Mouse (Mus musculus) stomach, embryonic 15.5 days (tissue): Measurements from ENCODE around the gene Col5a3. TPM values are rescaled to one million over a fixed set of nuclear protein-coding genes. Genes with fewer than 3 reads are reported as not detected.

Experiments
- ATAC-seq: fragments of 200-750 bp; cut with Nextera tagmentation; 2 replicates; pipeline ENCODE4 v1.8.0; 2017; ENCODE audit warnings: low read depth, moderate number of reproducible peaks, moderate TSS enrichment; ENCODE audit not compliant: insufficient read depth, low FRiP score
- H3K27ac ChIP-seq: fragments of 300-500 bp; sonication (generic); 2 replicates; pipeline ENCODE4 v1.5.1; 2015; ENCODE audit warnings: mild to moderate bottlenecking, inconsistent platforms
- H3K27me3 ChIP-seq: fragments of 300-500 bp; sonication (generic); replicated peaks from 2 replicates; pipeline ENCODE4 v1.6.1; 2015; ENCODE audit warnings: inconsistent platforms
- H3K36me3 ChIP-seq: fragments of 300-500 bp; sonication (generic); 2 replicates; pipeline ENCODE4 v1.6.1; 2015; ENCODE audit warnings: inconsistent platforms
- H3K4me1 ChIP-seq: fragments of 300-500 bp; sonication (generic); 2 replicates; pipeline ENCODE4 v1.6.1; 2015; ENCODE audit warnings: inconsistent platforms
- H3K4me2 ChIP-seq: fragments of 300-500 bp; sonication (generic); 2 replicates; pipeline ENCODE4 v1.6.1; 2015; ENCODE audit warnings: mild to moderate bottlenecking, inconsistent platforms
- H3K4me3 ChIP-seq: fragments of 300-500 bp; sonication (generic); replicated peaks from 2 replicates; pipeline ENCODE4 v1.5.1; 2015; ENCODE audit warnings: inconsistent platforms
- H3K9ac ChIP-seq: fragments of 300-500 bp; sonication (generic); 2 replicates; pipeline ENCODE4 v1.6.1; 2015; ENCODE audit warnings: inconsistent platforms
- H3K9me3 ChIP-seq: fragments of 300-500 bp; sonication (generic); 2 replicates; pipeline ENCODE4 v1.6.1; 2016; ENCODE audit warnings: inconsistent platforms
- WGBS: fragments of 180-500 bp; shearing (Covaris S2); methylation state at CpG from one replicate; pipeline ENCODE4 v1.1.7; 2015; 5-methylcytosine and 5-hydroxymethylcytosine counted together
- polyA plus RNA-seq: library from polyadenylated mRNA; unstranded; fragments of >200 nt; fragmentation: Nextera tagmentation; extraction: Ambion mirVana; gene quantifications from 2 replicates; pipeline ENCODE4 v1.2.1, GENCODE M21; 2015

Col5a3 gene
- polyA plus RNA-seq, 1 experiment from 2014 or later = 3.5 TPM

DNA sequence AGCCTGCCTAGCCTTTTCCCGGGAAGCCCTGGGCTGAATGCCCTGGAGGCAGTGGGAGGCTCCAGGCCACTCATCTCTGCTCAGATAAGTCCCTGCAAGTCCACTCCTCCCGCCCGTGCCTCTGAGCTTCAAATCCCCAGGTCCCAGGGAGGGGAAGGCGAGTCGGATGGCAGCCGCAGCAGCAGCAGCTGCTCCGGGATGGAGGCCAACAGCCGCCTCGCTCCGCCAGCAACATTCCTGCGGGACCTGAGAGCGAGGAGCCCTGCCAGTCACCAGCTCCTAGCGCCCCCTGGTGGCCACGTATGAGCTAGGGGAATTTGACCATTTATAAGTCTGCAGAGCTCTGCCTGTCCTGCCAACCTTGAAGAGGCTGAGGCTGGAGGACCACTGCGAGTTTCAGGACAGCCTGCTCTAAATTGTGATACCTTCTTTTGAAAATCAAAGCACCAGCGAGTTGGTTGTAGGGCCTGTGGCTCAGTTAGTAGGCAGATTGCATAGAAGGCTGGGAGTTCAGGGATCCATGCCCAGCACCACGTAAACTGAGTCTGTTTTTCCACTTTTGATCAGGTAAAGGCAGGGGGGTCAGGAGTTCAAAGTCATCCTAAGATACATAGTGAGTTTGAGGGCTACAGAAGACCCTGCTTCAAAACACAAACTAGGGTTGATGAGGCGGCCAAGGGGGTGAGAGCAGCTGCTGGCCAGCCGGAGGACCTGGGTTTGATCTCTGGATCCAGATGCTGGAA is 16.2 kb upstream of the Col5a3 start:
- ATAC-seq = peak; percentile 88
- no peak overlapping the region for H3K9ac ChIP-seq
- H3K36me3 ChIP-seq = no peaks in the 10 kb centered on the region
- peaks cover 6% of the 10 kb centered on the region; the same call in 1 of the 2 replicates for H3K4me1 ChIP-seq
- no peak overlapping the region for H3K4me3 ChIP-seq
- no peak overlapping the region for H3K27ac ChIP-seq
- 15% methylated on average over 19 of the region's 19 CpGs for WGBS
- H3K4me2 ChIP-seq = peak overlapping the region; percentile 32
- H3K9me3 ChIP-seq = no peaks in the 10 kb centered on the region
- peaks cover 5% of the 10 kb centered on the region; the same call in 1 of the 2 replicates for H3K27me3 ChIP-seq

- no peak overlapping the region for H3K9ac ChIP-seq
- ATAC-seq = no peak
Observed at GRCm38 (mm10) chr9:20828127-20828526, 13.3 kb upstream of the Col5a3 start.

DNA sequence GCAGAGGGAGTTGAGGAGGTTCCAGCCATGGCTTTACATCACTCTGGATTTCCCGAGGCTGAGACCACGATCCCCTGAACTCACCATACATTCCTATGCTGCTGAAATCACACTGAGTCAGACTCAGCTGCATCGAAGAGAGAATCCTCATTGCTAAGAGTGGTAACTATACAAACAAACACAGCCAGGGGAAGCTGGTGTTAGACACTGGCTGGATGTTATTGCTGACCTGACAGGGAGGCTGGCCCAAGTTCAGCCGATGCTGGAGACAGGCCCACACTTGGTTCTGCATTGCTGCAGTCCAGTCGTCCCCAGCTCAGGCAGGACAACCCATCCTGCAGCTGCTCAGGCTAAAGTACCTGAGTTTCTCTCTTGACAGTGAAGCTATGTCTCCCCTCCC is 10.9 kb upstream of the Col5a3 start:
- Histone ChIP-seq H3K4me2 (no peak overlapping the region), H3K27ac (no peak overlapping the region), H3K4me1 (peaks cover 5% of the 10 kb centered on the region; the same call in 1 of the 2 replicates), H3K27me3 (no peaks in the 10 kb centered on the region), H3K4me3 (no peak overlapping the region), H3K9ac (no peak overlapping the region), H3K9me3 (no peaks in the 10 kb centered on the region), H3K36me3 (no peaks in the 10 kb centered on the region)
- no peak for ATAC-seq
- 40% methylated on average over 5 of the region's 5 CpGs for WGBS

More at GRCm38 (mm10) chr9:20828127-20828526, 13.3 kb upstream of the Col5a3 start:
- no peak overlapping the region for H3K27ac ChIP-seq
- H3K27me3 ChIP-seq = peaks cover under 1% of the 10 kb centered on the region; the same call in 1 of the 2 replicates
- no peaks in the 10 kb centered on the region for H3K36me3 ChIP-seq
- no peaks in the 10 kb centered on the region for H3K9me3 ChIP-seq
- peaks cover 6% of the 10 kb centered on the region; the same call in 1 of the 2 replicates for H3K4me1 ChIP-seq
- no peak overlapping the region for H3K4me2 ChIP-seq
- no peak overlapping the region for H3K4me3 ChIP-seq
- 97% methylated on average over 1 of the region's 1 CpGs for WGBS

DNA sequence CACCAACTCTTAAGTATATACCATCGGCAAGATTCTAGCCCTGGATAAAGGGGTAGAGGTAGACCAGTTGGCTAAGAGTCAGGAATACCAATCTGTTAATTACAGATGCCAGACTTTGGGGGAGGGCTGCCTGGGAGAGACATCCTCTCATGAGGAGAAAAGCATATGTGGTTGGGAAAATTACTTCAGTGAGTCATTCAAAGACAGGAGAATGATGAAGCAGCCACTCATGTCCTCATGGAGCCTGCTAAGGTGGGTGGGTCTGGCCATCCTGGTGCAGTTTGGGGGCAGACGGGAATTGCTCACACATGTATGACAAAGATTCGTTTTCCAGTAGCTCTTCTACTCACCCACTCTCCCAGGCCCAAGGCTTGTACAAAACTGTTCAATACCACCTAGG is 8.0 kb upstream of the Col5a3 start:
- ATAC-seq = no peak
- no peak overlapping the region for H3K4me3 ChIP-seq
- no peaks in the 10 kb centered on the region for H3K36me3 ChIP-seq
- H3K9me3 ChIP-seq = no peaks in the 10 kb centered on the region
- no peak overlapping the region for H3K4me2 ChIP-seq
- WGBS = 88% methylated on average over 3 of the region's 3 CpGs
- no peak overlapping the region for H3K27ac ChIP-seq
- no peak overlapping the region for H3K9ac ChIP-seq
- H3K27me3 ChIP-seq = no peaks in the 10 kb centered on the region
- H3K4me1 ChIP-seq = no peaks in the 10 kb centered on the region

GRCm38 (mm10) chr9:20820001-20820400 is 5.1 kb upstream of the Col5a3 start:
- Histone ChIP-seq H3K27ac (no peak overlapping the region), H3K4me3 (no peak overlapping the region), H3K27me3 (0 out of 2 replicates have a peak, but pooled peaks cover 2% of the 10 kb centered on the region), H3K9me3 (no peaks in the 10 kb centered on the region), H3K36me3 (no peaks in the 10 kb centered on the region), H3K9ac (no peak overlapping the region), H3K4me1 (peaks cover 2% of the 10 kb centered on the region), H3K4me2 (no peak overlapping the region)
- 74% methylated on average over 5 of the region's 5 CpGs for WGBS
- no peak for ATAC-seq

GRCm38 (mm10) chr9:20818236-20818635 is 3.4 kb upstream of the Col5a3 start, which contains the start of gene Rdh8:
Rdh8 (plus strand) TSS chr9:20818503.
- no peak within 1 kb of the TSS for H3K4me3 ChIP-seq
- H3K36me3 ChIP-seq = no peaks in the 10 kb centered on the region
- no peak within 1 kb of the TSS for H3K27ac ChIP-seq
- 76% methylated on average over 6 of the region's 6 CpGs for WGBS
- H3K4me1 ChIP-seq = peaks cover 11% of the 10 kb centered on the region
- no peak within 1 kb of the TSS for H3K9ac ChIP-seq
- no peak for ATAC-seq
- no peak within 1 kb of the TSS for H3K4me2 ChIP-seq
- 0 out of 2 replicates have a peak, but pooled peaks cover 8% of the 10 kb centered on the region for H3K27me3 ChIP-seq
- H3K9me3 ChIP-seq = no peaks in the 10 kb centered on the region

DNA sequence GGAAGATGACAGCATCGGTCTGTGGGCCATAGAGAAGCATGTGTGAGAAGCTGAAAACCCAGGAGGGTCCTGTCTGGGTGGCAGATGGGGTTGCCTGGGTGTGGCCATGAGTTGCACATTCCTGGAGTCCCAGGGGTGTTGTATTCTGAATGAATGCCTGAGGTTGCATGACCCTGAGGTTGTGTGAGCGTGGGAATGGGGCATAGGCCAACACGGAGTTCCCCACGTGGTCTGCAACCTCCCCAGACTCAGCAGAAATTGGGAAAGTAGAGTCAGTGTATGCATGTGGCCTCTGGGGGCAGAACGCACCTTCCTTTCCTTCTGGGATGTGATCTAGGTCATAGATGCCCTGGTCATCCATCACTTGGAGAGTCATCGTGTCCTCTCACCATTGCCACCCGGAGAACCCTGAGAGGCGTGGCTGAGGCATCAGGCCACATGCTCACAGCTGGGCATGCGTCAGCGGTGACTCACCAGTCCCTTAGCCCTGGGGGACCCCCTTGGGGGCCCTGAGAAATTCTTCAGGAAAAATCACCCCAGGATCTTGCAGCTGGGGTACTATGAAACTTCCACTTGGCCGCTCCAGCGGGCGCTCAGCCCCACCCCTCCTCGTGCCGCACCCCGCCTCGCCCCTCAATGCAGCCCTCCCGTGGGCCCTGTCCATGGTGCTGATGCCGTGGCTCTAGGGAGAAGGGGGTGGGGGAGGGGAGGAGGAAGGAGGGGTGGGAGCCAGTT is 2.2 kb downstream of the Col5a3 start:
- Histone ChIP-seq H3K4me1 (peaks cover 17% of the 10 kb centered on the region), H3K36me3 (no peaks in the 10 kb centered on the region), H3K27ac (no peak overlapping the region), H3K27me3 (0 out of 2 replicates have a peak, but pooled peaks cover 8% of the 10 kb centered on the region), H3K9ac (no peak overlapping the region), H3K4me3 (no peak overlapping the region), H3K4me2 (peak overlapping the region; percentile 36), H3K9me3 (no peaks in the 10 kb centered on the region)
- ATAC-seq = peak; percentile 17; the same call in 1 of the 2 replicates
- WGBS = 15% methylated on average over 19 of the region's 19 CpGs

DNA sequence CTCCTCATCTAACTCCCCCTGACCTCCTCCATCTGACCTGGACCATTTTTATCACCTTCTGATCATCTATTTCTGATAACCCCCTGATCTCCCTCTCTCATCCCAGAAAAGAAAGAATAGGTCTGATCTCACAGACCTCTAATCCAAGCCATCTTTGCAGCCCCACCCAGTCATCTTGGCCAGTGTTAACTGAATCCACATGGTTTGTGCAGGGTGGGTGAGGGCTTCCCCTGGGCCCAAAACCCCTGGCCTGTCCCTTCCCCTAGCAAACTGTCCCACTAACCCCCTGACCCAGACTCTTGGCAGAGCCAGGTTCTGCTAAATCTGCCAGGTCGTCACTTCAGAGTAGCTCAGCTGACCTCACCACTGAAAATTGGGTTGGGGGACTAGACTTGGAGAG is 4.1 kb downstream of the Col5a3 start:
- H3K36me3 ChIP-seq = no peaks in the 10 kb centered on the region
- WGBS = 62% methylated on average over 1 of the region's 1 CpGs
- H3K4me3 ChIP-seq = no peak overlapping the region
- no peak for ATAC-seq
- 0 out of 2 replicates have a peak, but pooled peaks cover 8% of the 10 kb centered on the region for H3K27me3 ChIP-seq
- H3K4me2 ChIP-seq = no peak overlapping the region
- no peak overlapping the region for H3K9ac ChIP-seq
- H3K27ac ChIP-seq = no peak overlapping the region
- no peaks in the 10 kb centered on the region for H3K9me3 ChIP-seq
- peaks cover 17% of the 10 kb centered on the region for H3K4me1 ChIP-seq

- 42% methylated on average over 4 of the region's 4 CpGs for whole genome bisulfite sequencing
- Histone ChIP-seq H3K36me3 (no peaks in the 10 kb centered on the region), H3K9ac (no peak overlapping the region), H3K4me1 (peaks cover 17% of the 10 kb centered on the region), H3K4me2 (no peak overlapping the region), H3K9me3 (no peaks in the 10 kb centered on the region), H3K27ac (no peak overlapping the region), H3K4me3 (no peak overlapping the region), H3K27me3 (0 out of 2 replicates have a peak, but pooled peaks cover 8% of the 10 kb centered on the region)
- ATAC-seq = no peak
Observed at GRCm38 (mm10) chr9:20810271-20810670, 4.6 kb downstream of the Col5a3 start.

DNA sequence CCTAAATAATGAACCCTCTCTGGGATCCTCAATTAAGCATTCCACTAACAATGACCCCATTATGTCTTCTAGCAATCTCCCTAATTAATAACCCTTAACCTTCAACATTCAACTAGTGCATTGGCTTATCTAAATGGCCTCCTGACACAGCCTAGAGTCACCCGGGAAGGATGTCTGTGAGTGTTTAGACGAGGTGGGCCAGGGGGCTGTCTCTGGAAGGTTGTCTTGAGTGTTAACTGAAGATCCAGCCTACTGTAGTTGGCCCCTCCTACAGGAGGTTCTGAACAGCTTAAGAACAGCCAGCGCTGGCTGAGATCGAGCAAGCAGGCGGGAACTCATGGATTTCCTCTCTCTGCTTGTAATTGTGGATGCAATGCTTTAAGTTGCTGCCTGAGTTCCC is 9.2 kb downstream of the Col5a3 start:
- no peak for ATAC-seq

GRCm38 (mm10) chr9:20805159-20805495 is 9.7 kb downstream of the Col5a3 start:
- 87% methylated on average over 3 of the region's 3 CpGs for WGBS
- Histone ChIP-seq H3K27me3 (no peaks in the 10 kb centered on the region), H3K4me3 (no peak overlapping the region), H3K9me3 (no peaks in the 10 kb centered on the region), H3K27ac (no peak overlapping the region), H3K9ac (no peak overlapping the region), H3K36me3 (no peaks in the 10 kb centered on the region), H3K4me2 (no peak overlapping the region), H3K4me1 (no peaks in the 10 kb centered on the region)
- ATAC-seq = no peak

More for the DNA sequence above, 9.2 kb downstream of the Col5a3 start:
- Histone ChIP-seq H3K27ac (no peak overlapping the region), H3K9me3 (no peaks in the 10 kb centered on the region), H3K4me3 (no peak overlapping the region), H3K9ac (no peak overlapping the region), H3K27me3 (no peaks in the 10 kb centered on the region), H3K4me1 (no peaks in the 10 kb centered on the region), H3K36me3 (no peaks in the 10 kb centered on the region), H3K4me2 (no peak overlapping the region)
- WGBS = 38% methylated on average over 5 of the region's 5 CpGs
